Mouse (Mus musculus): ENCODE data around the gene Dpep1.
A peak's percentile ranks its signal among the peaks of the same experiment; 100 is the strongest.
"Not testable (repeated sequence)": the region's sequence is repeated elsewhere in the genome, so short reads cannot be mapped to it uniquely, and the experiment has no call there.

Dpep1 gene

DNA sequence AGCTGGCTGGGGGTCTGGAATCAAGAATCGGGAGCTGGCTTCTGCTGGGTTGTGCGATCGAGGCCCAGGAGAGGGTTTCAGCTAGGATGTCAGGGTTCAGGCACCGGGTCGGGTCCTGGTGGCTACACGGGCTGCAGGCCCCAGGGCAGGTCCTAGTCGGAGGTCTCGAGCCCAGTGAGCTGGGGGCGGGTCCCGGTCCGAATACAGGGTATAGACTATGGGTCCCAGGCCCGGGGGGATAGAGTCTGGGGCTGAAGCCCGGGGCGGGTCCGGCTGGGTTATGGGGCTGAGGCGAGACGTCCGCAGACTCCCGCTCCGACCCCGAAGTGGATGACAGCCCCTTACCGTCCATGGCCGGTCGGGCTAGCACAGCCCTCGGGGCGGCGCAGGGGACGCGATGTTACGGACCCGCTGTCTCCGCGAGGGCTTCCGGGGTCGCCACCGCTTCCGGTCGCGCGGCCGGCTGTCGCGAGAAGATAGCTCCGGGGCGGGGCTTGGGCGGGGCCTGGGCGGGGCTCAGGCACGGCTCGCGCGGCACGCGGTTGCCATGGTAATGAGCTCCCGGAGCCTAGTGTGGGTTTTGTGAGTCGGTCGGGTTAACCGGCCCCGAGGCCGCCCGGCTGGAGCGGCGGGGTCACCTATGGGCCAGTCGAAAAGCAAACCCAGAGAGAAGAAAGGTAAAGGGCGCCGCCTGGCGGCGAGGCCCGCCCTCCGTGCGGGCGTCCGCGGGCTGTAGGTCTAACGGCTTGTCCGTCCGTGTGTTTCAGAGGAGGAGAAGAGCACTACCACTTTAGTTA, 26.5 kb downstream of the Dpep1 start, which contains the start of the genes Chmp1a and Spata33:
Chmp1a (minus strand) TSS at position 443 of the 797 bp plus-strand sequence.
Spata33 (plus strand) TSS at position 512 of the 797 bp plus-strand sequence.
- DNase-seq = peak; percentile 99

DNA sequence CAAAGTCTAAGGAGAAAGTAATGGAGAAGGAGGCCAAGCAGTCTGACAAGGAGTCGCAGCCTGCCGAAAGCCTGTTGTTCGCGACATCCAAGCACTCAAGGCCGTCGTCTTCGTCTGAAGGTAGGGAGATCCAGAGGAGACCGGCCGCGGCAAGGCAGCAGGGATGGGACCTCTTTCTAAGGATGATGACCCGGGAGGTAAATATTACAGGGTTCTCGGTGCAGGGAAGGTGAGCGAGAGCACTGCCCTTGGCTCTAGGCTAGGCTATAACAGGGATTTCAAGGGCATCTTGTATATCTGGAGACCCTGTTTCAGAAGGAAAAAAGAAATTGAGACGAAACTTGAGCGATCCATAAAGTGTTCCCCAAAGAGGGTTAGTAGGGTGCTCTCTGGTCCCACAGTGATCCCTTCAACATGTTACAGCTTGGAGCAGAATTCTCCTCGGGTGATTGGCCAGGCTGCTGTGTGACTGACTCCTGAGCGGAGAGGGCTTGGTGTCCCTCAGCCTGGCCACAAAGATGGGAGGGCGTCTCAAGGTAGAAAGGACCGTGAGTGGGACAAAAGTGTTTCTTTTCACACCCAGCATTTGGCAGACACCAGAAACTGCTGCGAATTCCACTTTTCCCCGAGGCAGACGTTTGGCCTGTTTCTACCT, 27.2 kb downstream of the Dpep1 start:
- peak; percentile 95 for DNase-seq

DNA sequence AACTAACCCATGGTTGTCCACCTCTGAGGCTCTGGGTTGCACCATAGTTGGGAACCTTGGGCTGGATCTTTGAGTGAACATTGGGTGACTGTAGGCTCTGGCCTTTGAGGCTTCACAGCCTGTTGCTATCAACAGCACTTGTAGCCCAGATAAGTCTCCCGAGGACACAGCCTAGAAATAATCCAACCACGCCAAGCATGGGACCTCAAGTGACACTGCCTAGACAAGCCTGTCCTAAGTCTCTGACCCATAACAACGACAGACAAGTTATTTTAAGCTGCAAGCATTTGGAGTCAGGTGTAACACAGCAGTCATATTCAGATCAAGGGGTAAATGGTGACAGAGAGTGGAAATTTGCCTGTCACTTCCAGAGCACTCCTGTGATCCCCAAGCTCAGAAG, 29.4 kb downstream of the Dpep1 start:
- DNase-seq = peak; percentile 98

DNA sequence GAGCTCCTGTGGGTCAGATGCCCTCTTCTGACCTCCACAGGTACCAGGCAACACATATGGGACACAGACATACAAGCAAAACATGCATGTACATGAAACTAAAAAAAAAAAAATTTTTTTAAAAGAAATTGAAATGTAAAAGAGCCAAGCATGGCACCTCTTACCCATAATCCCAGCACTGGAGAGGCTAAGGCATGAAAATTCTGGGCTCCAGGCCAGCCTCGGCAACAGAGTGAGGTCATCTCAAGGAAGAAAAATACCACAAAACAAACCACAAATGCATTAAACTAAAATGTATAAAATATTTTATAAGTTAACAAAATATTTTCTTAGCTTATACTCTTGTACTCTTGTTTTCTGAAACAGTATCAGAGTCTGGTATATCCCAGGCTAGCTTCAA, 34.9 kb downstream of the Dpep1 start:
- no peak for DNase-seq

DNA sequence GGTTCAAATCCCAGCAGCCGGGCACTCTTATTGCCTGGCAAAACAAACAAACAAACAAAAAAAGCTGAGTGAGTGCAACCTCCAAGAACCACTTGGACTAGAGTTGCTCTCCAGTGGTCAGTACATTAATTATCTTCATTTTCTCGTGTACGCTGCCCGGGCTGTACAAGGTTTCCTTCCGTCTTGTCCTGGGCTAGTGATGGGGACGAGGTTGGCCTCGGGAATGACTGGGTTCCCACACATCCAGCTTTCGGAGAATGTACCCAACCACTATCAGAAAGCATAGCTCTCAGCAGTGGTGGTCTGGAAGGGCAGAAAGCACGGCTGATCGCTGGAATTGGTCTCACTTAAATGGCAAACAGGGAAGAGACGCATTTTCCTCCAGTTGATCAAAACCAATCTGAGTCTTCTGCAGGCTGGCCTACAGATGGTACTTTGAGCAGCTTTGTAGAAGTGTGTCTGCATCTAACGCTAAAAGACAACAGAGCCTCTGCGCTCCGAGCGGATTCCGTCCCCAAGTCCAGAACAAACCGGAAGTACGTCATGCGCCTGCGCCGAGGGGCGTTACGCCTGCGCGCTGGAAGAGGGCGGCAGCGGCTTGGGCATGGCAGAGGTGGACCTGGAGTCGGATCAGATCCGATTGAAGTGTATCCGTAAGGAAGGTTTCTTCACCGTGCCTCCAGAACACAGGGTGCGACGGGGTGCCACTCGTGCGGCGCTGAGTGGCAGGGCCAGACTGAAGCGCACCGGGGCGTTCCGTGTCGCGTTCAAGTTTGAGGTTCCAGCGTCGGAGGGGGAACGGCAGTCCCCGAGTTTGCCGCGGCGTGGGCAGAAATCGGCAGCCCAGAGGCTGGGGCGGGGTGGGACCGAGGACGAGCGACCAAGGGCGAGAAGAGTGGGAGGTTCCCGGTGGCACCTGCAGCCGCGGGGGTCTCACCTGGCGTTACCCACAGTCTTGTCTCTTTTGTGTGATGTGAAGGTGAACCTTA, 38.5 kb downstream of the Dpep1 start, which contains the start of gene Cdk10:
Cdk10 (plus strand) TSS at position 565 of the 989 bp plus-strand sequence.
- DNase-seq = peak; percentile 99

DNA sequence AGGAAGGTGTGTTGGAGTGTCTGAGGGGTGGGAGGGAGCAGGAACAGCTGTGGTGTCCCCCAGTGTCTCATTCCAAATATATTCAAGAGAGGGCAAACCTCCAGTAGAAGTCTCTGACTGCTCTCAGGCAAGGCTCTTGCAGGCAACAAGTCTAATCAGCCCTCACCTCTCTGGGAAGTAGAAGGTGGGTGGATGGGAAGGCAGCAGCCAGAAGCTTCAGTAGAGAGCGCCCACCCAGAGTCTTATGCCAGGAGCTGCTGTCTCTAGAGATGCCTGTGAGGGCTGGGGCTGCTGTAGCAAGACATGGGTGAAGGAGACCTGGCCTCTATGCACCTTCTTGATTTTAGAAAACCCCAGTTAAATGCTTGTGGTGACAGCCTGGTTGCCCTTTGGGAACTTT, 42.4 kb downstream of the Dpep1 start:
- DNase-seq = no peak

DNA sequence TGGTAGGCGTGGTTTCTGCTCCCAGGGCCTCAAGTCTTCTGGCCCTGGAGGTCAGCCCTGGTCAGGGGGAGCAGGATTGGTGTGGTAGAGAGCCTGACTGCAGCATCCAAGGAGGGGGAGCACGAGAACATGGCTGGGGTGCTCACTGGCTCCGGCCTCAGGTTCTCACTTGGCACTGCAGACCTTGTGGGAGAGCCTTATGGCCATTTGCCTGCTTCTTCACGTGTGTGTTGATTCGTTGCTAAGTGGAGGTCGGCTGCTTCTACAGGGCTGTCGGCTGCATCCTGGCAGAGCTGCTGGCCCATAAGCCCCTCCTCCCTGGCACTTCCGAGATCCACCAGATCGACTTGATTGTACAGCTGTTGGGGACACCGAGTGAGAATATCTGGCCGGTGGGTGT, 44.3 kb downstream of the Dpep1 start:
- not testable (repeated sequence) for DNase-seq

DNA sequence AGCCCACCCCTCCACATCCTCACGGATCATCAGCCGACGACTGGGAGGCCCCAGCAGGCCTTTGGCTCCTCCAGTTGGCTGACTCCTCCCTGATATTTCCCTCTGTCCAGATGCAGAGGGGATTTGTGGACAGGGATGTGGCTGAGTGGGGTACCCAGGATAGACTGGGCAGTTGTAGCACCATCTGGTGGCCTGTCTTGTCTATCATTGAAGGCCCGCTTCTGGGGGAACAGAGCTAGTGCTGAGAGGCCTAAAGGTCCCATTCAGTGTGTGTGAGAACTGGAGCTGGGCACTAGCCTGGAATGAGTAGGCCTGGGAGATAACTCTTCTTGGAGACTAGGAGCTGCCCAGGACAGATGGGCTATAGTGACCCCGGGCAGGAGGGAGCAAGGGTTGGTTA, 45.7 kb downstream of the Dpep1 start:
- no peak for DNase-seq

DNA sequence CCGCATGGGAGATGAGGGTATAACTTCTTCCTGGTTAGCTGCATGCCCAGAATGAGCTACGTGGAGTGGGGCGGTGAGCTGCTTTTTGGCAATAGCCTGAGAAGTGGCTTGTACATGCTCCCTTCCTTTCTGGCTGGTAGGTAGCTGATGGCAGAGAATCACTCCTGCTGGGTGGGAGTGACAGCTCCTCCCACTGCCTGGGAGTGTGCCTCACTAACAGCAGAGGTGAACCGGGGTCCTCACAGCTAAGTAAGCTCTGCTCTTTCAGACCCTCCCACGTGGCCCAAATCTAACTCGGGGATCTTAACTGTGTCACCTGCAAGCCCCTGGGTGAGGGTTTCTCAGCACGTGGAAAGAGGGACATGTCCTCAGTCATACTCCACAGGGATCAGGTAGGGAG, 46.5 kb downstream of the Dpep1 start:
- no peak for DNase-seq

DNA sequence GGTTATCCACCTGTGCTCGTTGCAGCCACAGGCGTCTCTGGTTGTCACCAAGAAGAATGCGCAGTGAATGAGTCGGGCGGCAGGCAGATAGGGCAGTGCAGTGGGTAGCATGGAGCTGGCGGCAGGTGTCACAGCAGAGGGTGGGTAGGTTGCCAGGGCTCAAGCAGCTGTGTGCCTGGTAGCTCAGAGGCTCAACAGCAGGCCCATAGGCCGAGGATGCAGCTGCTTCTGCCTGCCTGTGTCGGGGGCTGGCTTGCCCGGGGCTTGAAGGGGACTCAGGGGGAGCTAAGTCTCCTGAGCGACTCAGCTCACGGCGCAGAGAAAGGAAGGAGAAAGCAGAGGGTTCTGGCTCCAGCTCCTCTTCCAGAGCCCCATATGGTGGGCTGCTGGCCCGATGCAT, 47.3 kb downstream of the Dpep1 start:
- DNase-seq = no peak

DNA sequence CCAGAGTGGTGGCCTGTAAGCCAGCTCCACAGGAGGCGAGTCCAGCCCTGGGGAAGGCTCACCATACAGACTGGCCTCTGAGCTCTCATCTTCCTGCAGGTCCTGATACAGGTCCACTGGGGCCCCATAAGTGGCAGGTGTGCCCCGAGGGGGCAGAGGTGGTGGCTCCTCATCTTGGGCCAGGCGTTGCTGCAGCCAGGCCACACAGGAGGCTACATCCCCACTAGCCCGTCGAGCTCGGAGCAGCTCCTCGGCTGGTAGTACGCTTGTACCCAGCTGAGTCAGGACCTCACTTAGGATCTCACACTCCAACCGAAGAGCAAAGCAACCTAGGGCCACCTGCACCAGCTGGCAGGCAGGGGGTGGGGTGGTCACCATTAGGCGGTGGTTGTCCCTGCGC, 47.7 kb downstream of the Dpep1 start:
- DNase-seq = peak; percentile 92

DNA sequence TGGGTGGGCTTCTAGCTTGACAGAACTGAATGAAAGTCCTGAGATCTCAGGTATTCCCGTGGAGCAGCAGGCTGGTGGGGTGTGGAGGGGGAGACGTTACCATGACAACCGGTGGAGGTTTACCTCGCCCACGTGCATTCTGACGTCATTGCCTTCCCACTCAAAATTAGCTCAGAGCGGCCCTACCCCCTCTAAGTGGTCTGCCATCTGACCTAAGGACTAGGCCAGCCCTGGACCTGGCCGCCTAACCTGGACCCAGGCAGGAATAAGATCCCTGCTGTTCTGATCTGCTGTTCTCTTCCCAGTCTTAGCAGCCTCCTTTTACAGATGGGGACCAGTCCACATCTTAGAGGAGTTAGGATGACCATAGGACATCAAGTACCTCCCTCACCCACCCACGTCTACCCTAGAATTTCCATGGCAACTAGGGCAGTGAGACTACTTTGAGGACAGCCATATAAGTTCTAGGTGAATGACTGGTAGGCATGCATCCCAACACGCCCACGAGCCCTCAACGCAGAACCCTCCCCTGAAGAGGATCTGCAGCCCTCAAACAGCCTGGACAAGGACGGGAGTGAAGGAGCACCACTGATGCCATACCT, 49.0 kb downstream of the Dpep1 start:
- peak; percentile 94 for DNase-seq

DNA sequence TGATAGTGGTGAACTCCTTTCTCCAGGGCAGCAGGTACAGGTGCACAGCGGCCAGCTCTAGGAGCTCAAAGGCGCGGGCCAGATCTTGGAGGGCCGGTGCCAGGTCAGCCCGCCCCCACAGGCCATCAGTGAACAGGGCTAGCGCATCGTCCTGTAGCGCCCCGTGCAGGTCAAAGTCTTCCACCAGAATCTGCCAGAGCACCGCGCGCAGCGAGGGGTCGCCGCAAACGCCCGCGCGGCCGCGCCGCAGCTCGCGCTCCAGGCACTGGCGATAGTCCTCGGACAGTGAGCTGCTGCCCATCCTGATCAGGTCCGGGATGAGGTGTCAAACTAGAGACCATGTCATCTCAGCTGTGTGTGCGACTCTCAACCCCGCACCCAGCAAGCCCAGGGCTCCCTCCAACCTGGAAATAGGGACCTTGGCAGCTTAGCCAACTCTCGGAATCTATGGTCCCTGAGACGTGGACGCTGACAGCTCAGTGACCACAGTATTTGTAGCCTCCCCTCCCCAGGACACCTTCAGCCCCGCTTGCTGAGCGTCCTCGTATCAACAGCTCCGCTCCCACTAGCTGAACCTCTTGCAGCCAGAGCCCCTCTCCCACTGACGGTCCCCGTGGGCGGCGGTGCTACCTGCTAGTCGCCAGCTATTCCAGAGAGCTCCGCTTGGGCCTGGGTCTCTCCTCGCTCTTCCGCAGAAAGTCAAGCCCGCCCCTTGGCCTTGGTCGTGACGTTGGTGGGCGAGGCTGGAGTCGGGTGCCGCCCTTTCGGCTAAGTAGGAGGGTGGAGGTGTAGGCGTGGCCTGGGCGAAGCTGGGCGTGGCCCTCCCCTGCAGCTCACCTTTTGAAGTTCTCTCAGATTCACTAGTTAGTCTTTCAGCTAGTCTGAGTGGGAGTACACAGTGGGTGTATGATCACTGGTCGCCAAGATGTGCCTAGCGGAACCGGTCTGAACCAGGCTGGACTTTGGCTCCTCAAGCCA, 49.8 kb downstream of the Dpep1 start, which contains the start of gene Spata2l:
Spata2l (minus strand) TSS at position 714 of the 978 bp plus-strand sequence.
- peak; percentile 99 for DNase-seq

DNA sequence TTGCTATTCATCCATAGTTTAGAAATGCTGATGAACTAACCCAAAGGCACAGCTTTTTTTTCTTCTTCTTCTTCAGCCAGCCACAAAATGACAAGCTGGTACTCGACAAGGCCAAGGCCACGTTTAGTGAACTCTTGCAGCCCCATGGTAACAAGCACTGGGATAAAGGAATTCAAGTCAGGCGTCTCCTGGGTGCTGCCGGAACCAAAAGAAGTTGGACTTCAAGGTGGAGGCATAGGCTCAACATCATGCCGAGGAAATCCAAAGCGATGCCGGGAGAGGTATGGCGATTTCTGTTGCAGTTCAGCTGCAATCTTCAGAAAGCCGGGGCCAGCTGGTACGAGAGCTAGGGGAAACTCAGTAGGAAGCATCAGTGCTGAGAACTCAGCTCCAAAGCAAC, 53.4 kb downstream of the Dpep1 start:
- no peak for DNase-seq

DNA sequence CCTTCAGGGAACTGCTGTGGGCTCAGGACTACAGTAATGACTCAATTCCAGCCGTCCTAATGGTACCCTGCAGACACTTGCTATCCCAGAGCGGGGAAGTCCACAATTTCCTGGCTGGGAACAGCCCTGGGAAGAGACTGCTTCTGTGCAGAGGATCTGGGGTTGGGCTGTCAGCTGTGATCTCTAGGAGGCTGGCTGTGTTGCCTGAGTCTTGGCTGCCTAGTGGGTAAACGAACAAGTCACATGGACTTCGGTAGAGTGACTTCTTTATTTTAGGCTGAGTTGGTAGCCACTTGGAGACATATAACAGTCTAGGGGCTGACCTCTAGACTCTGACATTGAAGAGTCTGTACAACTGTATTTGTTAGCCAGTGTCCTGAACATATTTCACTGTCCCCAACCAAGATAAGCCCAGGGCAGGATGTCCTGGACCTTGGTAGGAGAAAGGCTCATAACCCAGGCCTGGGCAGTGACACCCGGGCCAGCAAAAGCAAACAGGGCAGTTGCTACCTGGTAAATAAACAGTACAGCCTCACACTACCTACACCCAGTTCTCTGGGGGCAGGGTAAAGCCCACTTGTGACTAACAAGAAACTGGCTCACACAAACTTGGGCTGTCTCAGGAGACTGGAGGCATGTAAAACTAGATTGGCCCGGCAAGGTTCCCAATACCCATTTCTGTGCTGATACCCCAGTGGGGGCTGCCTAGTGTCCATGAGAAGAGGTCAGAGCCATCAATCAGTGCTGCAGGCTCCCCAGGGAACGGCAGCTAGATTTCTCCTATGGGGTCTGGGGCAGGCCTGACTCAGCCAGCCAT, 56.3 kb downstream of the Dpep1 start:
- DNase-seq = peak; percentile 95

DNA sequence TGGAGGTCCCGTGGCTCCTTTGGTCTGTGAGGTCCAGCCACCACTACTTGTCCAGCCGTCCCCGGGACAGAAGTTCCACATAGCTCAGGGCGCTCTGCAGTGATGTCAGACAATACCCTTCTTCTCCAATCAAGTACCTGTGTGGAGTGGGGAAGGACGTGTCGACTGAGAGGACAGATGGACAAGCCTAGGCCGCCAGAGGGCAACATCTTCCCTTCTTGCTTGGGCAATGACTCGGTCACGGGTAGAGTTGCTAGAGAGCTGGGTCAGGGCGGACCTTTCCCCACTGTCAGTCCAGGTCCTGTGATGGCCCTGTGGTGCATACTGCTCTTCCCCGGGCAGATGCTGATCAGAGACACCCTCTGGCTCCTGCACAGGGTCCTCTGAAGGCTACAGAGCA, 57.0 kb downstream of the Dpep1 start:
- DNase-seq = no peak

DNA sequence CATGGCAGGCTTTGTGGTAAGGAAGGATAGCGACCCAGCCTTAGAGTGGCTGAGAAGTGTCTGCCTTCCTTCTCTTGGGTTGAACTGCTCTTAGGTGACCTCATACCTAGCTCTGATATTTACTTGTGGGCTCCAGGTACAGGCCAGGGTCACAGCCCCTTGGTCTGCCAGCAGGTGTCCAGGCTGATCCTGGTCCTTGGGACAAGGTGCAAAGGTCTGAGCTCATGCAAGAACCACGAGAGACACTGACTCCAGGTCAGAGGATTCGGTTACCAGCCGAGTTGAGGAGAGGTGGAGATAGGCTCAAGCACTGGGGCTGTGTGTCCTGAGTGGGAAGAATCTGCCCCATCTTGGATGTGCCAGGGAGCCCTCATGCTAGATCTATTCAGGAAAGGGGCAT, 58.3 kb downstream of the Dpep1 start:
- DNase-seq = no peak

DNA sequence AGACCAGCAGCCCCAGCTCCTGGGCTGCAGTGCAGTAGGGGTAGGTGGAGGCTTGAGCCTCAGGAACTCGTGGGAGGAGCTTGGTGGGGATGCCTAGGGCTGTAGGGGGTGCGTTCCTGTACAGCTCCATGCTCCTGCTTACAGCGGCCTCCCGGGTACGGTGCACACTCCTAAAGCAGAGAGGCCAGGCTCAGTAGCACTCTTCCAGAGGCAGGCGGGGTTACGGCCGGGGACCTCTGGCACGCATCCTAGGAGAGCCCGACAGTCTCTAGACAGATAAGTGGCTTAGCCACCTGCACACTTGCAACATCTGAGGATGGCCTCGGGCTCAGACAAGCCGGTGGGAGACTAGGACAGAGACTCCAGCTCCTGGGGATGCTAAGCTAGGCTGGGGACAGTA, 59.5 kb downstream of the Dpep1 start:
- no peak for DNase-seq

DNA sequence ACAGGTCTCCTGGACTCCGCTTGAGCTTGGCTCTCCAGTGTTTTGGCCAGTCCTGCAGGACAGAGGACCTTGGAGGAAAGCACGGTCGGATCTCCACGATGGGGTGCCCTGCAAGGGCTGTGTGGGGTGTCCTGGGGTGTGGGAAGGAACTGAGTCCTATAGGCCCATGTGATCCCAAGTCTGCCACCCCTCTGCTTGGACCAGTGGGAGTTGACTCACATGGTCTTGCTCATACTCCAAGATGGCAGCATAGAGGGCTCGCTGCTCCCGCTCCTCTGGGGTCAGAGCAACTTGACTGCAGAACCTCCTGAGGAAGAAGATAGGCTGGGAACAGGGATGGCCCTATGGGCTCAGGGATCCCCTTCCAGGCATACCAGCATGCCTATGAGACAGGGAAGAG, 61.7 kb downstream of the Dpep1 start:
- DNase-seq = peak; percentile 92

DNA sequence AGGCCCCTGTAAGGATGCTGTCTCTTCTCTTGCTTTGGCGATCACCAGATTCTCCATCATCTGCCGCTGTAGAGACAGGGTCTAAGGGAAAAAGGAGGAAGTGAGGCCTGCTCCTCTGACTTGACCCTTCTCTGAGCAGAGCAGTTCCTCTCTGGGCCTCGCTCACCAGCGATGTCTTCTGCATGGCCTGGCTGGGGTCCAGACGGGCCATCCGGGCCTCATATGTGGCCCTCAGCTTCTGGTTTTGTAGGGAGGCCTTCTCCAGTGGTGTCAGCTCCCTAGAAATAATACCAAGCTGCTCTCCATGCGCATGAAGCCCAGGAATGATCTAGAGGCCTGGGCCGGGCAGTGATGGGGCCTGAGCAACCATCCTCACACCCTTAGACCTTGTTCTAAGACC, 62.6 kb downstream of the Dpep1 start:
- peak; percentile 96 for DNase-seq

Measured in heart, adult 11 months (tissue).